Mouse (Mus musculus): ENCODE results near the gene Dip2c. TPM values are rescaled to one million over a fixed set of nuclear protein-coding genes. Genes with fewer than 3 reads are reported as not detected.

Dip2c gene
- polyA plus RNA-seq, 1 experiment from 2014 or later = 2.6 TPM

- Histone ChIP-seq H3K4me2 (replicated peaks; ENCODE audit: low read depth) (no peak overlapping the region), H3K27me3 (ENCODE audit: control insufficient read depth, insufficient read depth, low read length) (no peaks in the 10 kb centered on the region), H3K4me1 (replicated peaks; ENCODE audit: control insufficient read depth, insufficient read depth) (0 out of 2 replicates have a peak, but pooled peaks cover 2% of the 10 kb centered on the region), H3K36me3 (ENCODE audit: control insufficient read depth, insufficient read depth, low read length) (no peaks in the 10 kb centered on the region), H3K4me3 (ENCODE audit: low read depth, low read length) (no peak overlapping the region), H3K9ac (ENCODE audit: low read length) (no peak overlapping the region), H3K9me3 (ENCODE audit: control insufficient read depth, low read length) (no peaks in the 10 kb centered on the region), H3K27ac (replicated peaks) (no peak overlapping the region)
- DNase-seq (ENCODE audit: low spot score) (no peak), ATAC-seq (ENCODE audit: low FRiP score, low TSS enrichment) (no peak)
- TF ChIP-seq CTCF (IDR thresholded peaks at IDR 0.05; ENCODE audit: low read depth) = no peak
- TF ChIP-seq EP300 (optimal IDR thresholded peaks at IDR 0.05) = no peak
These were observed 36.6 kb downstream of the Dip2c start for GRCm38 (mm10) chr13:9312916-9313315.

- ATAC-seq (ENCODE audit: low FRiP score, low TSS enrichment) (no peak), DNase-seq (ENCODE audit: low spot score) (peak; percentile 27)
These were observed 37.9 kb downstream of the Dip2c start for GRCm38 (mm10) chr13:9314099-9314712.

GRCm38 (mm10) chr13:9314713-9315112 is 38.4 kb downstream of the Dip2c start:
- Histone ChIP-seq H3K4me1 (replicated peaks; ENCODE audit: control insufficient read depth, insufficient read depth) (0 out of 2 replicates have a peak, but pooled peaks cover 2% of the 10 kb centered on the region), H3K9ac (ENCODE audit: low read length) (no peak overlapping the region), H3K4me2 (replicated peaks; ENCODE audit: low read depth) (no peak overlapping the region), H3K36me3 (ENCODE audit: control insufficient read depth, insufficient read depth, low read length) (no peaks in the 10 kb centered on the region), H3K27me3 (ENCODE audit: control insufficient read depth, insufficient read depth, low read length) (no peaks in the 10 kb centered on the region), H3K4me3 (ENCODE audit: low read depth, low read length) (no peak overlapping the region), H3K27ac (replicated peaks) (no peak overlapping the region), H3K9me3 (ENCODE audit: control insufficient read depth, low read length) (no peaks in the 10 kb centered on the region)
- DNase-seq (ENCODE audit: low spot score) (no peak), ATAC-seq (ENCODE audit: low FRiP score, low TSS enrichment) (no peak)
- no peak for TF ChIP-seq CTCF (IDR thresholded peaks at IDR 0.05; ENCODE audit: low read depth)
- no peak for TF ChIP-seq EP300 (optimal IDR thresholded peaks at IDR 0.05)
- WGBS = 60% methylated on average over 4 of the region's 4 CpGs

More at GRCm38 (mm10) chr13:9314099-9314712, 37.9 kb downstream of the Dip2c start:
- TF ChIP-seq EP300 (optimal IDR thresholded peaks at IDR 0.05) = no peak
- no peak for TF ChIP-seq CTCF (IDR thresholded peaks at IDR 0.05; ENCODE audit: low read depth)
- Histone ChIP-seq H3K27ac (replicated peaks) (no peak overlapping the region), H3K4me3 (ENCODE audit: low read depth, low read length) (no peak overlapping the region), H3K4me2 (replicated peaks; ENCODE audit: low read depth) (no peak overlapping the region), H3K9me3 (ENCODE audit: control insufficient read depth, low read length) (no peaks in the 10 kb centered on the region), H3K9ac (ENCODE audit: low read length) (no peak overlapping the region), H3K27me3 (ENCODE audit: control insufficient read depth, insufficient read depth, low read length) (no peaks in the 10 kb centered on the region), H3K36me3 (ENCODE audit: control insufficient read depth, insufficient read depth, low read length) (no peaks in the 10 kb centered on the region), H3K4me1 (replicated peaks; ENCODE audit: control insufficient read depth, insufficient read depth) (0 out of 2 replicates have a peak, but pooled peaks cover 2% of the 10 kb centered on the region)
- 56% methylated on average over 2 of the region's 2 CpGs for WGBS

GRCm38 (mm10) chr13:9319745-9320144 is 43.4 kb downstream of the Dip2c start:
- DNase-seq (ENCODE audit: low spot score) (peak; percentile 24), ATAC-seq (ENCODE audit: low FRiP score, low TSS enrichment) (no peak)
- no peak for TF ChIP-seq EP300 (optimal IDR thresholded peaks at IDR 0.05)
- no peaks in the 10 kb centered on the region for H3K9me3 ChIP-seq (ENCODE audit: control insufficient read depth, low read length)
- H3K4me2 ChIP-seq (replicated peaks; ENCODE audit: low read depth) = no peak overlapping the region
- no peaks in the 10 kb centered on the region for H3K27me3 ChIP-seq (ENCODE audit: control insufficient read depth, insufficient read depth, low read length)
- no peaks in the 10 kb centered on the region for H3K36me3 ChIP-seq (ENCODE audit: control insufficient read depth, insufficient read depth, low read length)
- H3K9ac ChIP-seq (ENCODE audit: low read length) = no peak overlapping the region
- H3K4me1 ChIP-seq (replicated peaks; ENCODE audit: control insufficient read depth, insufficient read depth) = no peaks in the 10 kb centered on the region
- 89% methylated on average over 2 of the region's 2 CpGs for WGBS
- H3K27ac ChIP-seq (replicated peaks) = no peak overlapping the region
- no peak overlapping the region for H3K4me3 ChIP-seq (ENCODE audit: low read depth, low read length)

- Histone ChIP-seq H3K9me3 (ENCODE audit: control insufficient read depth, low read length) (no peaks in the 10 kb centered on the region), H3K4me3 (ENCODE audit: low read depth, low read length) (no peak overlapping the region), H3K27me3 (ENCODE audit: control insufficient read depth, insufficient read depth, low read length) (no peaks in the 10 kb centered on the region), H3K4me2 (replicated peaks; ENCODE audit: low read depth) (no peak overlapping the region), H3K9ac (ENCODE audit: low read length) (no peak overlapping the region), H3K27ac (replicated peaks) (no peak overlapping the region), H3K36me3 (ENCODE audit: control insufficient read depth, insufficient read depth, low read length) (no peaks in the 10 kb centered on the region), H3K4me1 (replicated peaks; ENCODE audit: control insufficient read depth, insufficient read depth) (no peaks in the 10 kb centered on the region)
- no peak for DNase-seq (ENCODE audit: low spot score)
- no peak for ATAC-seq (ENCODE audit: low FRiP score, low TSS enrichment)
- no peak for TF ChIP-seq CTCF (IDR thresholded peaks at IDR 0.05; ENCODE audit: low read depth)
- 9% methylated on average over 1 of the region's 1 CpGs for WGBS
These were observed 48.9 kb downstream of the Dip2c start for GRCm38 (mm10) chr13:9325262-9325661.

- Histone ChIP-seq H3K4me2 (replicated peaks; ENCODE audit: low read depth) (no peak overlapping the region), H3K36me3 (ENCODE audit: control insufficient read depth, insufficient read depth, low read length) (no peaks in the 10 kb centered on the region), H3K4me1 (replicated peaks; ENCODE audit: control insufficient read depth, insufficient read depth) (no peaks in the 10 kb centered on the region), H3K27ac (replicated peaks) (peak overlapping the region; percentile 56), H3K9ac (ENCODE audit: low read length) (no peak overlapping the region), H3K4me3 (ENCODE audit: low read depth, low read length) (no peak overlapping the region), H3K27me3 (ENCODE audit: control insufficient read depth, insufficient read depth, low read length) (no peaks in the 10 kb centered on the region), H3K9me3 (ENCODE audit: control insufficient read depth, low read length) (no peaks in the 10 kb centered on the region)
- 48% methylated on average over 1 of the region's 1 CpGs for WGBS
- DNase-seq (ENCODE audit: low spot score) (peak; percentile 69), ATAC-seq (ENCODE audit: low FRiP score, low TSS enrichment) (peak; percentile 81)
- TF ChIP-seq EP300 (optimal IDR thresholded peaks at IDR 0.05) (no peak), CTCF (IDR thresholded peaks at IDR 0.05; ENCODE audit: low read depth) (no peak)
These were observed 53.1 kb downstream of the Dip2c start for GRCm38 (mm10) chr13:9329307-9329915.
